Mouse (Mus musculus) common myeloid progenitor, adult 5-6 weeks (primary cell): ENCODE data around the gene Pptc7. TPM values are rescaled to one million over a fixed set of nuclear protein-coding genes. Genes with fewer than 3 reads are reported as not detected.
A peak's percentile ranks its signal among the peaks of the same experiment; 100 is the strongest.
"Not testable (repeated sequence)": the region's sequence is repeated elsewhere in the genome, so short reads cannot be mapped to it uniquely, and the experiment has no call there.

Experiments used
- ATAC-seq: replicated peaks from 2 replicates; pipeline ENCODE4 v1.8.0; 2016; ENCODE audit warnings: low read depth, mild to moderate bottlenecking, moderate TSS enrichment, inconsistent platforms; ENCODE audit not compliant: poor library complexity, severe bottlenecking
- total RNA-seq: library from RNA; stranded (forward); fragments of 200-1000, 187-1606 nt; gene quantifications from 2 replicates; pipeline ENCODE4 v1.2.3, GENCODE M21; 2017

The Pptc7 gene
- total RNA-seq, 1 experiment from 2014 or later: 15.1 TPM

GRCm38 (mm10) chr5:122294219-122294735, 10.1 kb downstream of the Pptc7 start:
- no peak for ATAC-seq

- ATAC-seq: no peak
These were observed 11.2 kb downstream of the Pptc7 start for GRCm38 (mm10) chr5:122295113-122295935.

GRCm38 (mm10) chr5:122300071-122300518, 15.9 kb downstream of the Pptc7 start:
- ATAC-seq: no peak

- peak; percentile 93 for ATAC-seq
These were observed 18.9 kb downstream of the Pptc7 start for GRCm38 (mm10) chr5:122302810-122303745.

- ATAC-seq: no peak
These were observed 19.8 kb downstream of the Pptc7 start for GRCm38 (mm10) chr5:122303937-122304336.

- ATAC-seq: no peak
These were observed 20.4 kb downstream of the Pptc7 start for GRCm38 (mm10) chr5:122304541-122304940.

GRCm38 (mm10) chr5:122305472-122305871, 21.3 kb downstream of the Pptc7 start:
- no peak for ATAC-seq

- ATAC-seq: no peak
These were observed 22.4 kb downstream of the Pptc7 start for GRCm38 (mm10) chr5:122306536-122306935.

- ATAC-seq: no peak
These were observed 26.5 kb downstream of the Pptc7 start for GRCm38 (mm10) chr5:122310699-122311098.

- no peak for ATAC-seq
These were observed 27.5 kb downstream of the Pptc7 start for GRCm38 (mm10) chr5:122311692-122312091.

GRCm38 (mm10) chr5:122312346-122312745, 28.2 kb downstream of the Pptc7 start:
- no peak for ATAC-seq

- ATAC-seq: no peak
These were observed 28.9 kb downstream of the Pptc7 start for GRCm38 (mm10) chr5:122312942-122313684.

GRCm38 (mm10) chr5:122314966-122315667, 31.0 kb downstream of the Pptc7 start:
- ATAC-seq: peak; percentile 66

GRCm38 (mm10) chr5:122317329-122318045, 33.3 kb downstream of the Pptc7 start:
- no peak; the same call in 1 of the 2 replicates for ATAC-seq

- peak; percentile 67 for ATAC-seq
These were observed 33.9 kb downstream of the Pptc7 start for GRCm38 (mm10) chr5:122318100-122318499.

GRCm38 (mm10) chr5:122318976-122319375, 34.8 kb downstream of the Pptc7 start:
- not testable (repeated sequence) for ATAC-seq

- no peak for ATAC-seq
These were observed 35.5 kb downstream of the Pptc7 start for GRCm38 (mm10) chr5:122319474-122320204.

GRCm38 (mm10) chr5:122320205-122320781, 36.1 kb downstream of the Pptc7 start:
- ATAC-seq: no peak
